ENCODE assay signal across 25 mouse cellular contexts in the genomic region with DNA sequence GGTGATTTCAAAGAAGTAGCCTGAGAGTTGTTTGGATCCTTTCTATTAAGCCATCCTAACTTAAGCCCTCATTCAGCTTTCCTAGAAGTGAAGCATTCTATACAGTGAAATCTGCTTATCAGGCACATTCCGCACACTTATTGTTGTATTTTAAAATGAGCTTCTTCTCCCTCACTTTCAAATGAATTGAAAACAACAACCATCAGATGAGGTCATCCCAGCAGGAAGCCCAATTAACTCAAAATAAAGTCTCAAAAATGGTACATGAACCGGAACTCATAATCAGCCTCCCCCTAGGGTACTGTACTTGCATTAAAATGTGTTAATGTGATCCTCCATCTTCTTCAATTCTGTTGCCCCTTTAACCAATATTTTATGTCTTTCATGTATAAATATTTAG.
DNase-seq lines count a peak whose midpoint lies in the region; ATAC-seq and TF ChIP-seq lines count a peak whose summit lies in the region.
"Had no signal": no experiment of that assay in that cellular context is flagged by ENCODE, and none has a peak within 500 bp of the region (broad histone marks: within the 10 kb centered on the region; RNA-seq: fewer than 3 reads in every experiment).

No protein-coding gene starts in this region.

- no peaks in the 10 kb centered on the region for H3K36me3 ChIP-seq in forebrain, embryonic 11.5 days (ENCODE audit: control insufficient read depth, insufficient read depth, low read length)
- no peaks in the 10 kb centered on the region for H3K36me3 ChIP-seq in forebrain, embryonic 12.5 days (replicated peaks)
- no peaks in the 10 kb centered on the region for H3K36me3 ChIP-seq in midbrain, embryonic 11.5 days (ENCODE audit: control insufficient read depth, insufficient read depth, low read length)
- H3K36me3 ChIP-seq in midbrain, postnatal 0 days (ENCODE audit: insufficient read depth, low read length), result no peaks in the 10 kb centered on the region
- H3K36me3 ChIP-seq: embryonic facial prominence, embryonic 12.5 days; embryonic facial prominence, embryonic 15.5 days; forebrain, embryonic 15.5 days had no signal

- H3K27me3 ChIP-seq in forebrain, embryonic 11.5 days (ENCODE audit: control insufficient read depth, insufficient read depth, low read length), result no peaks in the 10 kb centered on the region
- no peaks in the 10 kb centered on the region for H3K27me3 ChIP-seq in forebrain, embryonic 12.5 days
- no peaks in the 10 kb centered on the region for H3K27me3 ChIP-seq in midbrain, embryonic 11.5 days (ENCODE audit: control insufficient read depth, insufficient read depth, low read length)
- H3K27me3 ChIP-seq in midbrain, postnatal 0 days (ENCODE audit: insufficient read depth, low read length), result no peaks in the 10 kb centered on the region
- H3K27me3 ChIP-seq: embryonic facial prominence, embryonic 12.5 days; embryonic facial prominence, embryonic 15.5 days; forebrain, embryonic 15.5 days; Patski had no signal

- no peak overlapping the region for H3K27ac ChIP-seq in forebrain, embryonic 11.5 days (ENCODE audit: low read depth, low read length)
- no peak overlapping the region for H3K27ac ChIP-seq in forebrain, embryonic 12.5 days
- no peak overlapping the region for H3K27ac ChIP-seq in midbrain, embryonic 11.5 days (ENCODE audit: low read depth, low read length)
- H3K27ac ChIP-seq in midbrain, postnatal 0 days (ENCODE audit: low read depth, low read length), result no peak overlapping the region
- H3K27ac ChIP-seq: embryonic facial prominence, embryonic 12.5 days; embryonic facial prominence, embryonic 15.5 days; forebrain, embryonic 15.5 days had no signal

- no peak overlapping the region for H3K4me3 ChIP-seq in forebrain, embryonic 11.5 days (ENCODE audit: low read depth, low read length)
- H3K4me3 ChIP-seq in forebrain, embryonic 12.5 days (replicated peaks), result no peak overlapping the region
- H3K4me3 ChIP-seq in midbrain, embryonic 11.5 days (ENCODE audit: low read depth, low read length), result no peak overlapping the region
- no peak overlapping the region for H3K4me3 ChIP-seq in midbrain, postnatal 0 days (ENCODE audit: low read depth, low read length)
- H3K4me3 ChIP-seq: embryonic facial prominence, embryonic 12.5 days; embryonic facial prominence, embryonic 15.5 days; erythroblast, embryonic 14.5 days; forebrain, embryonic 15.5 days had no signal

- no peak overlapping the region for H3K9ac ChIP-seq in forebrain, embryonic 11.5 days (ENCODE audit: low read length)
- no peak overlapping the region for H3K9ac ChIP-seq in forebrain, embryonic 12.5 days
- no peak overlapping the region for H3K9ac ChIP-seq in midbrain, embryonic 11.5 days (ENCODE audit: low read length)
- H3K9ac ChIP-seq in midbrain, postnatal 0 days (replicated peaks; ENCODE audit: low read length, poor library complexity, severe bottlenecking), result no peak overlapping the region
- H3K9ac ChIP-seq: embryonic facial prominence, embryonic 12.5 days; embryonic facial prominence, embryonic 15.5 days; forebrain, embryonic 15.5 days; forebrain, postnatal 0 days had no signal

- no peak for DNase-seq in forebrain, embryonic 11.5 days (ENCODE audit: low spot score)
- DNase-seq in midbrain, embryonic 11.5 days (ENCODE audit: low spot score, missing footprints), result peak; percentile 10
- DNase-seq in midbrain, postnatal 0 days (ENCODE audit: low spot score), result no peak
- DNase-seq in brain, embryonic 14.5 days (ENCODE audit: low read depth), result peak; percentile 62
- DNase-seq in retina, postnatal 1 day, result peak; percentile 40
- no peak for DNase-seq in urinary bladder, postnatal 25 days (ENCODE audit: low spot score)
- no peak for DNase-seq in adrenal gland, postnatal 25 days
- DNase-seq: adrenal gland, adult 2 months; adrenal gland, postnatal 10 days; adrenal gland, postnatal 36 days; cerebellum, adult 11 months; cerebellum, adult 18-20 months; cerebellum, adult 8-10 months; cerebellum, adult 9-11 months; cerebellum, postnatal 14 days; cerebellum, postnatal 36 days; embryo, embryonic 11 days; forebrain, postnatal 0 days had no signal

- no peak for TF ChIP-seq POLR2A in brain, embryonic 14.5 days (IDR thresholded peaks at IDR 0.05; ENCODE audit: borderline replicate concordance, extremely low read depth, insufficient read depth, insufficient read length, poor library complexity, severe bottlenecking)

- no peaks in the 10 kb centered on the region for H3K4me1 ChIP-seq in forebrain, embryonic 11.5 days (replicated peaks; ENCODE audit: control insufficient read depth, insufficient read depth, low read length)
- no peaks in the 10 kb centered on the region; the same call in 1 of the 2 replicates for H3K4me1 ChIP-seq in forebrain, embryonic 12.5 days
- no peaks in the 10 kb centered on the region for H3K4me1 ChIP-seq in midbrain, embryonic 11.5 days (ENCODE audit: control insufficient read depth, insufficient read depth, low read length)
- no peaks in the 10 kb centered on the region for H3K4me1 ChIP-seq in midbrain, postnatal 0 days (ENCODE audit: insufficient read depth, low read length)
- H3K4me1 ChIP-seq: embryonic facial prominence, embryonic 12.5 days; embryonic facial prominence, embryonic 15.5 days; forebrain, embryonic 15.5 days had no signal

- WGBS in forebrain, embryonic 11.5 days, result 61% methylated on average over 2 of the region's 2 CpGs
- WGBS in forebrain, embryonic 12.5 days, result 36% methylated on average over 2 of the region's 2 CpGs
- WGBS in midbrain, embryonic 11.5 days, result 88% methylated on average over 2 of the region's 2 CpGs
- WGBS in midbrain, postnatal 0 days, result 59% methylated on average over 2 of the region's 2 CpGs

- H3K4me2 ChIP-seq in forebrain, embryonic 11.5 days (ENCODE audit: low read depth, low read length, severe bottlenecking), result no peak overlapping the region
- no peak overlapping the region for H3K4me2 ChIP-seq in forebrain, embryonic 12.5 days
- H3K4me2 ChIP-seq in midbrain, embryonic 11.5 days, result no peak overlapping the region
- no peak overlapping the region for H3K4me2 ChIP-seq in midbrain, postnatal 0 days (ENCODE audit: low read depth, low read length, poor library complexity, severe bottlenecking)
- H3K4me2 ChIP-seq: embryonic facial prominence, embryonic 12.5 days; embryonic facial prominence, embryonic 15.5 days; forebrain, embryonic 15.5 days had no signal

- ATAC-seq in forebrain, embryonic 11.5 days (replicated peaks; ENCODE audit: low FRiP score), result peak; percentile 58; the same call in 1 of the 2 replicates
- no peak; the same call in 1 of the 2 replicates for ATAC-seq in forebrain, embryonic 12.5 days (ENCODE audit: low FRiP score)
- no peak for ATAC-seq in midbrain, embryonic 11.5 days (ENCODE audit: low FRiP score)
- ATAC-seq in midbrain, postnatal 0 days (ENCODE audit: low FRiP score), result no peak
- ATAC-seq: activated CD4-positive, CD25-positive, alpha-beta regulatory T cell, adult 4 months; forebrain, embryonic 15.5 days; forebrain, postnatal 0 days; Patski had no signal

- TF ChIP-seq CTCF in midbrain, postnatal 0 days (IDR thresholded peaks at IDR 0.05), result no peak
- no peak for TF ChIP-seq CTCF in brain, embryonic 14.5 days (IDR thresholded peaks at IDR 0.05; ENCODE audit: borderline replicate concordance, extremely low read depth, insufficient read depth, insufficient read length)

- no peaks in the 10 kb centered on the region for H3K9me3 ChIP-seq in forebrain, embryonic 11.5 days (ENCODE audit: control insufficient read depth, low read length)
- H3K9me3 ChIP-seq in forebrain, embryonic 12.5 days, result no peaks in the 10 kb centered on the region
- no peaks in the 10 kb centered on the region for H3K9me3 ChIP-seq in midbrain, embryonic 11.5 days (ENCODE audit: control insufficient read depth, low read length)
- H3K9me3 ChIP-seq in midbrain, postnatal 0 days (ENCODE audit: low read length), result no peaks in the 10 kb centered on the region
- H3K9me3 ChIP-seq: embryonic facial prominence, embryonic 12.5 days; embryonic facial prominence, embryonic 15.5 days; forebrain, embryonic 15.5 days had no signal

Comparison
In these comparisons a context has a peak if more than half of its experiments do, and no peak if none do; other contexts are left out.
1. DNase-seq: peak in midbrain, embryonic 11.5 days (single experiment), brain, embryonic 14.5 days (single experiment) and retina, postnatal 1 day (single experiment); none in forebrain, embryonic 11.5 days (single experiment), midbrain, postnatal 0 days (single experiment), urinary bladder, postnatal 25 days (single experiment) and adrenal gland, postnatal 25 days (single experiment).